Mouse (Mus musculus) forebrain, postnatal 0 days (tissue): ENCODE data around the gene Cys1. TPM values are rescaled to one million over a fixed set of nuclear protein-coding genes. Genes with fewer than 3 reads are reported as not detected.

Experiments
- ATAC-seq: fragments of 200-750 bp; cut with Nextera tagmentation; 2 replicates; pipeline ENCODE4 v1.8.0; 2017; ENCODE audit warnings: mild to moderate bottlenecking, moderate library complexity
- DNase-seq: peaks from one replicate; pipeline ENCODE4 v3.0.0-alpha.2; 2015
- H3K27ac ChIP-seq: fragments of 300-500 bp; sonication (generic); 2 replicates; pipeline ENCODE4 v1.5.1; 2014; ENCODE audit warnings: low read depth, mild to moderate bottlenecking, antibody characterized with exemption, low read length, moderate library complexity, mixed read lengths
- H3K27me3 ChIP-seq: fragments of 300-500 bp; sonication (generic); 2 replicates; pipeline ENCODE4 v1.6.1; 2014; ENCODE audit warnings: mild to moderate bottlenecking, low read length, mixed read lengths; ENCODE audit not compliant: insufficient read depth
- H3K36me3 ChIP-seq: fragments of 300-500 bp; sonication (generic); 2 replicates; pipeline ENCODE4 v1.6.1; 2014; ENCODE audit warnings: mild to moderate bottlenecking, moderate library complexity; ENCODE audit not compliant: insufficient read depth
- H3K4me1 ChIP-seq: fragments of 300-500 bp; sonication (generic); 2 replicates; pipeline ENCODE4 v1.6.1; 2014; ENCODE audit warnings: antibody characterized with exemption; ENCODE audit not compliant: insufficient read depth
- H3K4me2 ChIP-seq: fragments of 300-500 bp; sonication (generic); 2 replicates; pipeline ENCODE4 v1.6.1; 2014; ENCODE audit warnings: low read depth, mild to moderate bottlenecking, moderate library complexity
- H3K4me3 ChIP-seq: fragments of 300-500 bp; sonication (generic); 2 replicates; pipeline ENCODE4 v1.5.1; 2014; ENCODE audit warnings: low read depth, low read length, mixed read lengths
- H3K9ac ChIP-seq: fragments of 300-500 bp; sonication (generic); 2 replicates; pipeline ENCODE4 v1.6.1; 2014; ENCODE audit warnings: mild to moderate bottlenecking
- H3K9me3 ChIP-seq: fragments of 300-500 bp; sonication (generic); 2 replicates; pipeline ENCODE4 v1.6.1; 2016; ENCODE audit warnings: low read length
- CTCF ChIP-seq: sonication (generic); IDR thresholded peaks from 2 replicates; pipeline ENCODE4 v1.5.1; 2016; ENCODE audit warnings: antibody characterized with exemption, control low read depth, low read depth
- WGBS: fragments of 180-500 bp; shearing (Covaris S2); extraction: QIAGEN DNeasy Blood & Tissue Kit; methylation state at CpG from one replicate; pipeline ENCODE4 v1.1.7; 2014; 5-methylcytosine and 5-hydroxymethylcytosine counted together
- polyA plus RNA-seq: library from polyadenylated mRNA; unstranded; fragments of >200 nt; fragmentation: Nextera tagmentation; extraction: Ambion mirVana; gene quantifications from 2 replicates; pipeline ENCODE4 v1.2.1, GENCODE M21; 2015
- total RNA-seq: library from RNA; depleted of rRNA; stranded (reverse); fragments of >200 nt; gene quantifications from 2 replicates; pipeline ENCODE4 v1.2.3, GENCODE M21; 2014; rRNA removed

The Cys1 gene
- total and polyA plus RNA-seq, 2 experiments from 2014 or later: 2.3 to 4.2 TPM

GRCm38 (mm10) chr12:24619436-24619835, 62.2 kb downstream of the Cys1 start:
- no peak for DNase-seq
- TF ChIP-seq CTCF: no peak
- Histone ChIP-seq H3K27ac (no peak overlapping the region), H3K4me3 (no peak overlapping the region), H3K9ac (no peak overlapping the region), H3K27me3 (no peaks in the 10 kb centered on the region), H3K4me1 (no peaks in the 10 kb centered on the region), H3K9me3 (no peaks in the 10 kb centered on the region), H3K36me3 (no peaks in the 10 kb centered on the region), H3K4me2 (no peak overlapping the region)
- 93% methylated on average over 4 of the region's 4 CpGs for WGBS
- ATAC-seq: no peak

Other genes with a start within 250 kb of the Cys1 start
- gene Taf1b, start 183.5 kb downstream of the Cys1 start, total RNA-seq: 28.5 and 33.6 TPM in 2 replicates
- gene Taf1b, start 183.5 kb downstream of the Cys1 start, polyA plus RNA-seq: 30.5 and 35.3 TPM in 2 replicates
- 2.7 and 2.9 TPM in 2 replicates for gene Grhl1, start 109.5 kb downstream of the Cys1 start, total RNA-seq
- 1.3 and 2.3 TPM in 2 replicates for gene Grhl1, start 109.5 kb downstream of the Cys1 start, polyA plus RNA-seq
- 27.3 and 30.7 TPM in 2 replicates for gene Klf11, start 30.5 kb downstream of the Cys1 start, total RNA-seq
- 20.4 and 22.9 TPM in 2 replicates for gene Klf11, start 30.5 kb downstream of the Cys1 start, polyA plus RNA-seq
- 18.2 and 19.2 TPM in 2 replicates for gene Rrm2, start 26.4 kb upstream of the Cys1 start, total RNA-seq
- 50.3 and 50.7 TPM in 2 replicates for gene Rrm2, start 26.4 kb upstream of the Cys1 start, polyA plus RNA-seq
- 60.2 and 69.3 TPM in 2 replicates for gene Mboat2, start 149.1 kb upstream of the Cys1 start, total RNA-seq
- 54.0 and 73.2 TPM in 2 replicates for gene Mboat2, start 149.1 kb upstream of the Cys1 start, polyA plus RNA-seq